Mouse (Mus musculus): ENCODE data around the gene Lamb1.

Lamb1 gene

DNA sequence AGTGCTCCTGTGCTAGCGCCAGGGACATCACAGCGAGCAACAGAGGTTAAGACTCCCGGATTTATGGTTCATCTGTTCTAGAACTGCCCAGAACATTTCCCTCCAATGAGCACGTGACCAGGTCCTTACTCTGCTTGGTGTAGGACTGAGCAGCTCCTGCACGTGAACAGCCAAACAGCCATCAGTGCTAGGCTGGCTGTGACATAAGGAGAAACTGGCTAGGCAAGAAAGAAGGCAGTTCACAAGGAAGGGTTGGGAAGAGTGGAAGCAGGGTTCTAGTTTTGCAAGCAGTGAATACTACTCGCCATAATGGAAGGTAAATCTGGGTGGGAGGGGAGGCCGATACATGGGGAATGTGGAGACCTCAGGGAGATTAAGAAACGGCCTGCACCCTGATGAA lies 10.1 kb upstream of the Lamb1 start:
- DNase-seq (ENCODE audit: low read depth), result no peak

DNA sequence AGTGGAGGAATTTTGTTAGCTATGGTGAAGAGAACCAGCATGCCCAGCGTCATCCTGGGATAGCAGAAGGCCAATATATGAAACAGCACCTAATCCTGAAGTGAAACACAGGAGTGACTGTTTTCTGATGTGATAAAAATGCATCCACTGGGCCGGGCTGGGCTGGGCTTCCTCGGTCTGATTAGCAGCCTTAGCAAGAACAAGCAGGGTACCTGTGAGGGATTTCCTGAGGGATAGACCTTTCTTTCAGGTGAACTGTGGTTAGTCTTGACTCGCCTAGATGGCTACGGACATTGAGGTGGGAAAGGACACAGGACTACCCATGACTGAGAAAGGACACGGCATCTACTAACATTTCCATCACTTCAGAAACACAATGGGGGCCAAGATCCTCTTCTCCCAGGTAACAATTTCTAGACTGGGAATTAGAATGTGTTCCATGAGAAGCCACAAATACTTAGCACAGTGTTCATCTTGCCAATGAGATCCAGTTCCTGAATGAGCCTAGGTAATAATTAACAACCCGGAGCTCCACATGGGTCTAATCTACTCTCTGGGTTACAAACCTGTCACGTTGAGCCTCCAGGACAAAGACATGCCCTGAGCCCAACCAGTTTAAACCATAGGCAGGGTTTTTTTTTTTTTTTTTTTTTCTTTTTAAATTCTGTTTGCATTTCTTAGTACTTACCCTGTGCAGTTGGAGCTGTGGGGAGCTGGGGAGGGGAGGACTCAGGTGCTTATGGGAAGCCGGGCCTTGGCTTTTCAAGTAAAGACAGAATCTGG lies 8.7 kb upstream of the Lamb1 start:
- DNase-seq (ENCODE audit: low read depth), result no peak

DNA sequence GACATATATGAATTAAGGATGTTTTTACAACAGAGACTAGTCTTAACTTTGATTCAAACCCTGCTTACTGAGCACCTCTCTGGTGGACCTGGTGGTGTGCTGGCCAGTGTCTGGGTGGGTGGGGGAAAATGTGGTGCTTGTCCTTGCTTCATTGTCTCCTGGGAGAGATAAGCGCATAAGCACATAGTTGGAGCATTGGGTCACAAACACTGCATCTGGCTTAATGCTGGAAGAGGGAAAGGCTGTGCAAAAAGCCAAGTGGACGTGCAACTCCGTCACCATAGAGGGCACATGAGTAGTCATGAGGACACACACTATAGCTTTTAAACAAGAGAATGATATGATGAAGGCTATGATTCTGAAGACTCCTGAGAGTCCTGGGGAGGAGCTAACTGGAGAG lies 3.2 kb upstream of the Lamb1 start:
- no peak for DNase-seq (ENCODE audit: low read depth)

GRCm38 (mm10) chr12:31263921-31264320 lies 1.1 kb upstream of the Lamb1 start:
- no peak for DNase-seq (ENCODE audit: low read depth)

GRCm38 (mm10) chr12:31265722-31266431 lies 843 bp downstream of the Lamb1 start:
- no peak for DNase-seq (ENCODE audit: low read depth)

DNA sequence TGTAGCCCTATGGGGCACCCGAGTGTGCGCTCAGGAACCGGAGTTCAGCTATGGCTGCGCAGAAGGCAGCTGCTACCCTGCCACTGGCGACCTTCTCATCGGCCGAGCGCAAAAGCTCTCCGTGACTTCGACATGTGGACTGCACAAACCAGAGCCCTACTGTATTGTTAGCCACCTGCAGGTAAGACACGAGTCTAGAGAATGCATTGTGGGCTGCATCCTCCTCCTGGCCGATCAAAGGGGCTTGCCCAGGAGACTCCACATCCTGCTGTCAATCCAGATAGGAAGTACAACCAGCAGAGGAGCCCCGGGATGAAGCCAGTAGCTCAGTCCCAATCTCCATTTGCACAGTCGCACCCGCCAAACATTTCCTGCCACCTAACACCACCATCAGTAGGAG lies 1.7 kb downstream of the Lamb1 start:
- no peak for DNase-seq (ENCODE audit: low read depth)

DNA sequence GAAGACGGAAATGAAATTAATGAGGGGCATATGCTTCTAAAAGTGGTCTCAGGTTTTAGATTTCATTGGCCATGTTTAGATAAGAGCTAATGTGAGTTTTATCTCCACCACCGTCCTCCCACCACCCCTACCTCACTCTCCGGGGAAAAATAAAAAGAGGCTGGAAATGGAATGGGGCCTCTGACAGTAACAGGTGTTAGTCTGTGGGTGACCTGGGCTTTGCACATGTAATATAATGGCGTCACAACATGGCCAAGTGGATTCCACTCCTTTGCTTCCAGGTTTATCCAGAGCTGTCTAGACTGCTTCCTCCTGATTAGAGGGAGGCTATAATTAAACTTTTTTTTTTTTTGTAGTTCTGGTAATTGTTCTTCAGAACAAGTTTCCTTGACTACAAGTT lies 2.3 kb downstream of the Lamb1 start:
- no peak for DNase-seq (ENCODE audit: low read depth)

DNA sequence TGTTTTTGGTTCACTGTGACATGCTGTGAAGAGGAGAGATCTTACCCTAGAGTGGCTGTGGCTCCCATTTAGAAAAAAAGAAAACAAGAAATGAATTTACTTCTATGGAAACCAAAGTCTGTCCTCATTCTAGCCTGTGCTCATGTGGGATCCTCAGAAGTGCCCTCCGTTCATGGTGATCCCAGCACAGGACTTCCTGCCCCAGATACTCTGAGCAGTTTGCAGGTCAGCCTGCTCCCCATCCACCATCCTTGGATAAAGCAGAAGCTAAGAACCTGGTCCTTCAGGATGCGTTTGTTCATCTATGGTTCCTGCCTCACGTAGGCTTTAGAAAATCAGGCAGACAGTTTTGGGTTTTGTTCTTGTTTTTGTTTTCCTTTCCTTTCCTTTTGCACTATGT lies 3.3 kb downstream of the Lamb1 start:
- no peak for DNase-seq (ENCODE audit: low read depth)

- DNase-seq (ENCODE audit: low read depth), result no peak
These were observed 4.1 kb downstream of the Lamb1 start for GRCm38 (mm10) chr12:31269020-31269597.

DNA sequence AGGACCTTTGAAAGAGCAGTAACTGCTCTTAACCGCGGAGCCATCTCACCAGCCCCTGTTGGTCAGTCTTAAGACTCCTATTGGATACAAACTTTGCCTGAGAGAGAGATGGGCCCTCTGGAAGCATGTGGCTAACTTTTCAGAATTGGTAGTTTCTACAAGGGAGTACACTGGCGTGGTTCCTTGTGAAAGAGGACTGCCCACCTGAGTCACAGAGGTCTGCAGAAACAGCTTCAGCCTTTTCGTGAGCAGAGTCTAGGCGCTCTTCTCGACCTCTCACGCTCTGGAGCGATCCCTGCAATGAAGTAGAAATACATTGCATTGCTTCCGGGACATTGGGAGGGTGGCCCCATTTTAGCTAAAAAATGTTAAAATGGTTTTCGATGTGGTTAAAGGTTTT lies 5.3 kb downstream of the Lamb1 start:
- DNase-seq (ENCODE audit: low read depth), result no peak

DNA sequence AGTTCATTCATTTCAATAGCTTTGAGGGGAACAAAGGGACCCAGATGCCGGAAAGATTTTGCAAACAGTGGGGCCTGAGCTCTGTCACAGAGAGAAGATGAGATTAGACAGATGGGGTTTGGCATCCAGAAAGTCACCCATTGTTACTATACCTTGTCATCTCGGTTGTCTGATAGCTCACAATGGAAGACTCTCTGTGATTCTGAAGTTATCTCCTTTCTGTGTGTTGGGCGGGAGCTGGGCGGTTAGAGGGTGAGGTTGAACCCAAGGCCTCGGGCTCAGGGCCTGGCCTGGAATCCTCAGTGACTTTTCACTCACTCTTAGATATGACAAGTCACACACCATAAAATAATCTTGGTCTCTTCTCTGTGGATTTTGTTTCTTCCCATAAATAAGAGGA lies 5.7 kb downstream of the Lamb1 start:
- no peak for DNase-seq (ENCODE audit: low read depth)

DNA sequence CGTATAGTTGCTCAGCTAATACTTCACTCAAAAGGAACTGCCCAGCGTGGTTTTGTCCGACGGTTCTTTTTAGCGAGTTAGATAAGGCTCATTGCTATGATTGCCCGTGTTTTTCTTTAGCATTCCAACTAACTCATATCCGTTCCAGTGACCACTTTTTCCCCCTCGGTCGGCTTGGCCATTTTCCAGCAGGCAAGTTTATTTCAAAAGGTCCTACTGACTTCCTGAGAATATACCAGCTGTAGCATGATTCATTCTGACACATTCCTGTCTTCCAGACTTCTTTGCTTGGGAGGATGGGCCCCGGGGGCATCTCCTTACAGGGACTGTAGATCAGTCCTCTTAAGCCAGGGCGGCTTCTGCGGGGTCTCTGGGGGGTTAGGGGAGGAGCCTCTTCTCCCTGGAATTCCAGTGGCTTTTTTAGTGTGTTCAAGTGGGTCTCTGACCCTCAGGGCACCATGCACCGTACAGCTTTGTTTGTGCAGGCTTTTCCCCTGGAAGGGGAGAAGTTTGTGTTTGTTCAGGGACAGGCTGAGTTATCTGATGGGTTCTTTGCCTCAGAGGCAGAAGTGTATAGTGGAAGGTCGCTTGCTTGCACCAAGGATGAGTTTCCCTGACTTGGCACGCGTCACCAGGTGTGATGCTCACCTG lies 6.5 kb downstream of the Lamb1 start:
- peak; percentile 95 for DNase-seq (ENCODE audit: low read depth)

DNA sequence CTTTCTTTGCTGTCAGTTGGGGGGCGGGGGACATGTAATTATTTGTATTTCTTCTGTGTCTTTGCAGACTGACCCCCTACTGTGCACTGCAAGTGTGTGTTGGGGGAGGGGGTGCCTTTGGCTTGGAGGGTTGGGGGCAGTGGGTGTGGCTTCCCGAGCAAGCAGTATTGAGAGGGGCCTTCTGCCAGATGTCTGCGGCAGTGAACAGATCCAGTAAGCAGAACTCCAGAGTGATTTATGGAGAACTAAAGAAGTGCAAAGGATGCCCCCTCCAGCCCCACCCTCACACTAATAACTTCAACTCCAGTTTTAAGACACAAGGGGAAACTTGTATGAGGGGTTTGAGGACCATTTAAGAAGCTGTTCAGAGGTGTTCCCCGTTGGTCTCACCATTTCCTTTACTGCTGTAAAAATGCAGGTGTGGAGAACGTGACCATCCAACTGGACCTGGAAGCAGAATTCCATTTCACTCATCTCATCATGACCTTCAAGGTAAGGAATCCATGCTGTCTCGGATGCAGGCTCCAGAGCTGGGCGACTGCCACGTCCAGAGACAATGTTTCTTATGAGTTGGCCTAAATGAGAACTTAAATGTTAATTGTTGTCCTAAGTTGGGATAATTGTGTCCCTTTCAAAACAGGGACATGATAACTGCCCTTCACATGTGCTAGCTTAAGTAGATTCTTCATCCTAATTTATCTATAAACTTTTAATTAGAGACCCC lies 7.1 kb downstream of the Lamb1 start:
- no peak for DNase-seq (ENCODE audit: low read depth)

GRCm38 (mm10) chr12:31272846-31273245 lies 7.8 kb downstream of the Lamb1 start:
- DNase-seq (ENCODE audit: low read depth), result no peak

GRCm38 (mm10) chr12:31273646-31274045 lies 8.6 kb downstream of the Lamb1 start:
- DNase-seq (ENCODE audit: low read depth), result no peak

- no peak for DNase-seq (ENCODE audit: low read depth)
These were observed 10.4 kb downstream of the Lamb1 start for GRCm38 (mm10) chr12:31275411-31275810.

- no peak for DNase-seq (ENCODE audit: low read depth)
These were observed 13.2 kb downstream of the Lamb1 start for GRCm38 (mm10) chr12:31278270-31278669.

DNA sequence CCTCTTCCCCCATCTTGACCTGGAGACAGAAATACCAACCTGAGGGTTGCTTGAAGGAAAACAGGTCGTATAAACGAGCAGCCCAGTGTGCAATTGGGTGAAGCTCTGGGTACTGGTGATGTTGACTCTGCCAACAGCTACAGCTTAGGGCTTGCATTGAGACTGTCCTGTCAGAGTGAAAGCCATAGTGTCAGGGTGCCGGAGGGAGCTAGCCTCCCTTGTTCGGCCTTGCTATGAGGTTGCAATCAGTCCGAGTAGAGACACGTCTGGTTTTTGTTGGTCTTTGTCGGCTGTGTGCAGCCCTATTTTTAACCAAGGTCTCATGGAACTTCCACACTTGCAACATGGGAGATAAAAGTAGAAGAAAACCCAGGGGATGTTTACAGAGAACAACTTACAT lies 15.3 kb downstream of the Lamb1 start:
- DNase-seq (ENCODE audit: low read depth), result no peak

GRCm38 (mm10) chr12:31281100-31281591 lies 16.1 kb downstream of the Lamb1 start:
- no peak for DNase-seq (ENCODE audit: low read depth)

- DNase-seq (ENCODE audit: low read depth), result no peak
These were observed 17.2 kb downstream of the Lamb1 start for GRCm38 (mm10) chr12:31282241-31282640.

DNA sequence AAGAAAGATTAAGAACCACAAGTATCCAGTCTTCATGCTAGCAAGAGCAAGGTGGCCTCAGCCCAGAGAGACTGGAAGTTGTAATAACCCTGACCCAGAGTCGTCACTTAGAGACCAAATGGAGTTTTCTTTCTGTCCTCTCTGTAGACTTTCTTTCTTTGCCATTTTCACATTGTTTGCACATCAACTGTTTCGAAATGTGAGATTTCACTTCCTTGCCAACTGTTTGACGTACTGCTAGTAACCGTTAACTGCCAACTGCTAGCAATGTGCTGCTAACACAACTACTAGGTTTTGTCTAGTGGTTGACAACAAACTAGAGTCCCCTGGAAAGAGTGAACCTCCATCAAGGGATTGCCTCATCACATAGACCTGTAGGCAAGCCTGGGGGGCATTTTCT lies 18.1 kb downstream of the Lamb1 start:
- DNase-seq (ENCODE audit: low read depth), result peak; percentile 32

DNA sequence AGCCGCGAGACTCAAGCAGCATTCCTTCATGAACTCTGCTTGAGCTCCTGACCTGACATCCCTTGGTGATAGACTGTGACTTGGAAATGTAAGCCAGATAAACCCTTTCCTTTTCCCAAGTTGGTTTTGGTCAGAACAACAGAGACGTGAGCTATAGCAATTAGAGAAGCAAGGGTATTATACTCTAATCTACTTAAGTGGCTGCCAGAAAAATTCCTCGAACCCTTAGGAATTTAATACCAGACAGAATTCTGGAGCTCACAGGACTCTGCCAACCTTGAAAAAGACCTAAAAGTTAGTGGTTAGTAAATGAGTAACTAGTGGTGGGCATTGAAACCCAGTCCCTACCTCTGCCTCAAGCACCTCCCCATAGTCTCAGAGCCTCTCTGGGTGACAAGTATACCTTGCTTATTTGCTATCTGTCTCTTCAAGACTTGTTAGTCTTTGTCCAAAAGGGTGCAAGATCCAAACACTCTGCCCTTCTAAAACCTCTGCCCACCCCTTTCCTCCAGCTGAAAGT lies 18.6 kb downstream of the Lamb1 start:
- DNase-seq (ENCODE audit: low read depth), result no peak
